ENCODE assay signal across 27 mouse cellular contexts in genomic region chrX:130212759-130213158, GRCm38 (mm10).
DNase-seq lines count a peak whose midpoint lies in the region; ATAC-seq and TF ChIP-seq lines count a peak whose summit lies in the region.
"Had no signal": no experiment of that assay in that cellular context is flagged by ENCODE, and none has a peak within 500 bp of the region (broad histone marks: within the 10 kb centered on the region; RNA-seq: fewer than 3 reads in every experiment).

No protein-coding gene starts in this region.

- H3K9me3 ChIP-seq in MEL (replicated peaks; ENCODE audit: insufficient read depth, low read length), result no peaks in the 10 kb centered on the region
- H3K9me3 ChIP-seq in liver, embryonic 13.5 days (replicated peaks), result no peaks in the 10 kb centered on the region
- H3K9me3 ChIP-seq: forebrain, embryonic 15.5 days; hindbrain, embryonic 15.5 days; liver, embryonic 15.5 days; megakaryocyte, embryonic 14.5 days; neural tube, embryonic 13.5 days had no signal

- TF ChIP-seq CTCF in MEL (IDR thresholded peaks at IDR 0.05 in 2 of 3, conservative IDR thresholded peaks at IDR 0.05 in 1 of 3; ENCODE audit: control insufficient read depth in 1 of 3, insufficient read depth in 1 of 3, low read depth in 2 of 3, low read length in 3 of 3, poor library complexity in 1 of 3, severe bottlenecking in 1 of 3), result no peak

- no peak overlapping the region for H3K9ac ChIP-seq in MEL (ENCODE audit: control insufficient read depth, low read depth, low read length, poor library complexity, severe bottlenecking)
- no peak overlapping the region for H3K9ac ChIP-seq in liver, embryonic 13.5 days
- H3K9ac ChIP-seq: forebrain, embryonic 15.5 days; hindbrain, embryonic 15.5 days; liver, embryonic 15.5 days; neural tube, embryonic 13.5 days had no signal

- no peak for TF ChIP-seq RAD21 in MEL (IDR thresholded peaks at IDR 0.05; ENCODE audit: low read depth, low read length)

- peak; percentile 97 for DNase-seq in MEL (ENCODE audit: low read depth, low spot score)
- DNase-seq in liver, embryonic 13.5 days, result no peak
- no peak for DNase-seq in spleen, adult 18-20 months
- no peak for DNase-seq in urinary bladder, postnatal 10 days (ENCODE audit: low spot score)
- no peak for DNase-seq in left cerebral cortex, adult 8-10 months (ENCODE audit: low spot score in 2 of 2)
- DNase-seq: adrenal gland, adult 8-10 months; cerebellum, adult 2 months; cerebellum, postnatal 36 days; gastrocnemius, postnatal 10 days; heart, adult 2 months; heart, postnatal 4 days; kidney, adult 2 months; kidney, postnatal 10 days; lung, postnatal 14 days; midbrain, embryonic 14.5 days; retina, postnatal 1 day; right cerebral cortex, postnatal 25 days; thymus, adult 2 months; thymus, postnatal 4 days had no signal

- 25% methylated on average over 4 of the region's 4 CpGs for WGBS in liver, embryonic 13.5 days (ENCODE audit: insufficient replicate concordance)

- no peaks in the 10 kb centered on the region for H3K27me3 ChIP-seq in MEL (ENCODE audit: control insufficient read depth in 1 of 2, insufficient read depth in 2 of 2, low read length in 2 of 2)
- no peaks in the 10 kb centered on the region for H3K27me3 ChIP-seq in liver, embryonic 13.5 days
- H3K27me3 ChIP-seq: forebrain, embryonic 15.5 days; hindbrain, embryonic 15.5 days; liver, embryonic 15.5 days; megakaryocyte, embryonic 14.5 days; neural tube, embryonic 13.5 days had no signal

- no peak overlapping the region for H3K4me2 ChIP-seq in liver, embryonic 13.5 days
- H3K4me2 ChIP-seq: forebrain, embryonic 15.5 days; hindbrain, embryonic 15.5 days; liver, embryonic 15.5 days; neural tube, embryonic 13.5 days had no signal

- peaks cover 5 to 9% of the 10 kb centered on the region in 2 experiments; a peak in 2 of 4 replicates for H3K4me1 ChIP-seq in MEL (ENCODE audit: control insufficient read depth in 1 of 2, insufficient read depth in 2 of 2, low read length in 2 of 2)
- H3K4me1 ChIP-seq in liver, embryonic 13.5 days (replicated peaks), result no peaks in the 10 kb centered on the region
- H3K4me1 ChIP-seq: forebrain, embryonic 15.5 days; hindbrain, embryonic 15.5 days; liver, embryonic 15.5 days; neural tube, embryonic 13.5 days had no signal

- no peaks in the 10 kb centered on the region for H3K79me2 ChIP-seq in MEL (ENCODE audit: control insufficient read depth, insufficient read depth, low read length, poor library complexity)

- peaks cover 0 to 37% of the 10 kb centered on the region in 2 experiments; a peak in 2 of 4 replicates for H3K36me3 ChIP-seq in MEL (ENCODE audit: control insufficient read depth in 1 of 2, insufficient read depth in 2 of 2, low read length in 2 of 2)
- no peaks in the 10 kb centered on the region for H3K36me3 ChIP-seq in liver, embryonic 13.5 days
- H3K36me3 ChIP-seq: forebrain, embryonic 15.5 days; hindbrain, embryonic 15.5 days; liver, embryonic 15.5 days; neural tube, embryonic 13.5 days had no signal

- peak overlapping the region; percentile 98 for H3K27ac ChIP-seq in MEL (ENCODE audit: control insufficient read depth, low read depth, low read length)
- H3K27ac ChIP-seq in liver, embryonic 13.5 days, result no peak overlapping the region
- H3K27ac ChIP-seq: forebrain, embryonic 15.5 days; heart, adult 2 months; hindbrain, embryonic 15.5 days; liver, embryonic 15.5 days; neural tube, embryonic 13.5 days had no signal

- peak; percentile 98 for ATAC-seq in common myeloid progenitor, adult 5-6 weeks (replicated peaks; ENCODE audit: low read depth, poor library complexity, severe bottlenecking)
- peak; percentile 62; the same call in 1 of the 2 replicates for ATAC-seq in liver, embryonic 13.5 days (ENCODE audit: low read depth)
- peak; percentile 91 for ATAC-seq in megakaryocyte-erythroid progenitor cell, adult 5-6 weeks (replicated peaks; ENCODE audit: low FRiP score, low TSS enrichment, poor library complexity, severe bottlenecking)
- ATAC-seq: forebrain, embryonic 15.5 days; Patski had no signal

- TF ChIP-seq POLR2A in MEL (IDR thresholded peaks at IDR 0.05; ENCODE audit: control insufficient read depth in 1 of 2, insufficient read depth in 1 of 2, low read depth in 1 of 2, low read length in 2 of 2, poor library complexity in 1 of 2), result no peak

- TF ChIP-seq EP300 in MEL (IDR thresholded peaks at IDR 0.05; ENCODE audit: low read depth in 1 of 2, low read length in 2 of 2), result no peak

- H3K4me3 ChIP-seq in MEL (ENCODE audit: control insufficient read depth in 1 of 2, insufficient read depth in 1 of 2, low read depth in 2 of 2, low read length in 2 of 2), result no peak overlapping the region
- no peak overlapping the region for H3K4me3 ChIP-seq in liver, embryonic 13.5 days (replicated peaks)
- H3K4me3 ChIP-seq: forebrain, embryonic 15.5 days; heart, adult 2 months; hindbrain, embryonic 15.5 days; liver, embryonic 15.5 days; megakaryocyte, embryonic 14.5 days; neural tube, embryonic 13.5 days had no signal

TF ChIP-seq in MEL, 35 proteins besides CTCF, POLR2A, EP300 and RAD21:
- TF ChIP-seq TCF12 (IDR thresholded peaks at IDR 0.05; ENCODE audit: low read depth, low read length) (no peak), TAL1 (IDR thresholded peaks at IDR 0.05; ENCODE audit: low read length) (peak; percentile 86), ZC3H11A (IDR thresholded peaks at IDR 0.05; ENCODE audit: low read depth, low read length) (no peak)
